In the genomic region with DNA sequence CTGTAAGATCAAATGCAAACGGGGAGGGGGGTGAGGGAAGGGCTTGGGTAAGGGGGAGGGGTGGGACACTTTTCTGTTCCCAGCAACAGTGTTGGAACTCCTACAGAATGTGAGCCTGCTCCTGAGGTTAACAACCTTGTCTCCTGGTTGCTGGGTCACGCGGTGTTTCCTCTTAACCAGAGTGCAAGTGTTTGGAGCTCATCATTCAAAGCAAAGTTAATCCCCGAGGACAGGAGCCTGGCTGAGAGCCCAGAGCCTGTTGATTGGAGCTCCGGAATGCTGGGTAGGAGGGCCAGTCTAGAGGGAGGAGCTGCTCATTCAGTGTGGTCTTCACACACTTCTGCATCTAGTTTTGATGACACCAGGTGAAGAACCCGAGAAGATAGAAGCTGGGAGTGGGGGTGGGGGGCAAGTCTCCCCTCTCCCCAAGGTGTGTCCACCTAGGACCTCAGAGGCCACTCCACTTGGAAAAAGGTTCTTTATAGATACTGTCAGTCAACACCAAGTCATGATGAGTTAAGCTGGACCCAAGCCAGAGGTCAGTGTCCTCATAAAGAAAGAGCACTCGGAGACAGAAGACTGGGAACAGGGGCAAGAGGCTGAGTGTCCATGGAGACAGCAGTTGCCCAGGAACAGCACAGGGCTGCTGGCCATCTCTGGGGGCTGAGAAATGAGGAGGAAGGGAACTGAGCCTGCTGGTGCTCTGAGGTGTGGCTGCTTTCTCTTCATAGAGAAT, we compare ENCODE assay signal across 9 mouse cellular contexts.
A peak's percentile ranks its signal among the peaks of the same experiment; 100 is the strongest.
DNase-seq lines count a peak whose midpoint lies in the region; ATAC-seq lines count a peak whose summit lies in the region.
"Had no signal": no experiment of that assay in that cellular context is flagged by ENCODE, and none has a peak within 500 bp of the region (broad histone marks: within the 10 kb centered on the region; RNA-seq: fewer than 3 reads in every experiment).

No protein-coding gene starts in this region.

- WGBS in liver, embryonic 12.5 days (ENCODE audit: insufficient replicate concordance) = 35% methylated on average over 7 of the region's 7 CpGs
- WGBS in forebrain, embryonic 16.5 days = 10% methylated on average over 7 of the region's 7 CpGs
- 19% methylated on average over 7 of the region's 7 CpGs for WGBS in midbrain, embryonic 12.5 days

- no peak for ATAC-seq in liver, embryonic 12.5 days
- ATAC-seq in forebrain, embryonic 16.5 days = peak; percentile 61; the same call in 1 of the 2 replicates
- ATAC-seq in midbrain, embryonic 12.5 days (ENCODE audit: low FRiP score, low read depth) = peak; percentile 76

- H3K4me3 ChIP-seq in liver, embryonic 12.5 days = no peak overlapping the region
- H3K4me3 ChIP-seq in forebrain, embryonic 16.5 days (replicated peaks; ENCODE audit: low read length) = no peak overlapping the region
- H3K4me3 ChIP-seq in midbrain, embryonic 12.5 days = no peak overlapping the region

- no peak overlapping the region for H3K9ac ChIP-seq in liver, embryonic 12.5 days
- H3K9ac ChIP-seq in forebrain, embryonic 16.5 days (replicated peaks; ENCODE audit: low read depth, low read length) = no peak overlapping the region
- H3K9ac ChIP-seq in midbrain, embryonic 12.5 days (replicated peaks) = no peak overlapping the region

- H3K4me1 ChIP-seq in liver, embryonic 12.5 days = peaks cover 12% of the 10 kb centered on the region; the same call in 1 of the 2 replicates
- H3K4me1 ChIP-seq in forebrain, embryonic 16.5 days (replicated peaks; ENCODE audit: control insufficient read depth, insufficient read depth, low read length) = peaks cover 7% of the 10 kb centered on the region
- H3K4me1 ChIP-seq in midbrain, embryonic 12.5 days = peaks cover 24% of the 10 kb centered on the region

- H3K4me2 ChIP-seq in liver, embryonic 12.5 days = no peak overlapping the region
- H3K4me2 ChIP-seq in forebrain, embryonic 16.5 days (ENCODE audit: low read length) = no peak overlapping the region
- H3K4me2 ChIP-seq in midbrain, embryonic 12.5 days (replicated peaks) = no peak overlapping the region

- no peaks in the 10 kb centered on the region for H3K9me3 ChIP-seq in liver, embryonic 12.5 days (replicated peaks)
- H3K9me3 ChIP-seq in forebrain, embryonic 16.5 days (ENCODE audit: control insufficient read depth, low read length) = no peaks in the 10 kb centered on the region
- no peaks in the 10 kb centered on the region for H3K9me3 ChIP-seq in midbrain, embryonic 12.5 days

- no peak overlapping the region for H3K27ac ChIP-seq in liver, embryonic 12.5 days
- no peak overlapping the region for H3K27ac ChIP-seq in forebrain, embryonic 16.5 days (ENCODE audit: low read length)
- no peak overlapping the region for H3K27ac ChIP-seq in midbrain, embryonic 12.5 days (replicated peaks)

- DNase-seq in liver = peak; percentile 49
- DNase-seq in heart, postnatal 36 days = peak; percentile 83
- peak; percentile 92 to 94 for DNase-seq in kidney, postnatal 4 days
- peak; percentile 35 for DNase-seq in testis, postnatal 14 days (ENCODE audit: low spot score)
- DNase-seq in right cerebral cortex, postnatal 36 days (ENCODE audit: low spot score in 2 of 2) = no peak

- peaks cover 6% of the 10 kb centered on the region; the same call in 1 of the 2 replicates for H3K27me3 ChIP-seq in liver, embryonic 12.5 days (replicated peaks)
- no peaks in the 10 kb centered on the region for H3K27me3 ChIP-seq in forebrain, embryonic 16.5 days (replicated peaks; ENCODE audit: control insufficient read depth, insufficient read depth, low read length)
- peaks cover 70% of the 10 kb centered on the region for H3K27me3 ChIP-seq in midbrain, embryonic 12.5 days
- H3K27me3 ChIP-seq: CH12.LX had no signal

- H3K36me3 ChIP-seq in liver, embryonic 12.5 days = no peaks in the 10 kb centered on the region
- no peaks in the 10 kb centered on the region for H3K36me3 ChIP-seq in forebrain, embryonic 16.5 days (ENCODE audit: control insufficient read depth, insufficient read depth)
- H3K36me3 ChIP-seq in midbrain, embryonic 12.5 days = no peaks in the 10 kb centered on the region

- intact Hi-C loops in heart, postnatal 36 days (cut with DNase I) = loop anchor here (2.0 kb wide), 1 partner anchor 41 kb away; no protein-coding TSS in a partner anchor

Comparison
In these comparisons a context has a peak if more than half of its experiments do, and no peak if none do; other contexts are left out.
1. DNase-seq: peak in liver (single experiment), heart, postnatal 36 days (2 of 2), kidney, postnatal 4 days (2 of 2) and testis, postnatal 14 days (single experiment); none in right cerebral cortex, postnatal 36 days (0 of 2).